Mouse (Mus musculus) spleen, adult 2 months (tissue): ENCODE results near the gene Eri2. TPM values are rescaled to one million over a fixed set of nuclear protein-coding genes. Genes with fewer than 3 reads are reported as not detected.
A peak's percentile ranks its signal among the peaks of the same experiment; 100 is the strongest.
"Not testable (repeated sequence)": the region's sequence is repeated elsewhere in the genome, so short reads cannot be mapped to it uniquely, and the experiment has no call there.

Source experiments
- DNase-seq, 2 experiments: peaks; one replicate each; pipeline versions ENCODE4 v3.0.0 to v3.0.0-alpha.2; 2012 to 2021; ENCODE audit warnings: low spot score in 2 of 2, low read depth in 1 of 2
- H3K27ac ChIP-seq: fragments of 200-500 bp; 2 replicates; pipeline ENCODE4 v1.5.1; 2012; ENCODE audit warnings: low read length, inconsistent platforms; ENCODE audit not compliant: insufficient read depth
- H3K27me3 ChIP-seq: fragments of 200-500 bp; 2 replicates; pipeline ENCODE4 v1.6.1; 2012; ENCODE audit warnings: mild to moderate bottlenecking, moderate library complexity, low read length, inconsistent platforms; ENCODE audit not compliant: control insufficient read depth, insufficient read depth
- H3K36me3 ChIP-seq: fragments of 200-500 bp; 2 replicates; pipeline ENCODE4 v1.6.1; 2012; ENCODE audit warnings: mild to moderate bottlenecking, low read length, inconsistent platforms; ENCODE audit not compliant: control insufficient read depth, insufficient read depth
- H3K4me1 ChIP-seq: fragments of 200-500 bp; 2 replicates; pipeline ENCODE4 v1.6.1; 2011; ENCODE audit warnings: inconsistent platforms; ENCODE audit not compliant: control insufficient read depth, insufficient read depth, insufficient read length
- H3K4me3 ChIP-seq: fragments of 200-500 bp; 2 replicates; pipeline ENCODE4 v1.5.1; 2011; ENCODE audit warnings: mild to moderate bottlenecking, inconsistent platforms; ENCODE audit not compliant: insufficient read depth, insufficient read length; ENCODE audit errors: extremely low read depth
- CTCF ChIP-seq: fragments of 200-500 bp; IDR thresholded peaks from 2 replicates; pipeline ENCODE4 v1.5.1; 2011; ENCODE audit warnings: mild to moderate bottlenecking, inconsistent platforms; ENCODE audit not compliant: insufficient read depth, insufficient read length, insufficient replicate concordance; ENCODE audit errors: extremely low read depth
- POLR2A ChIP-seq: fragments of 200-500 bp; IDR thresholded peaks from 2 replicates; pipeline ENCODE4 v1.6.1; 2011; ENCODE audit warnings: low read depth, low read length, inconsistent platforms
- WGBS: fragments of 180-500 bp; shearing (Covaris S2); methylation state at CpG from one replicate; pipeline ENCODE4 v1.1.7; 2018; 5-methylcytosine and 5-hydroxymethylcytosine counted together
- polyA plus RNA-seq: library from polyadenylated mRNA; depleted of rRNA; stranded (reverse); fragments of >200 nt; gene quantifications from 2 replicates; pipeline ENCODE4 v1.2.3, GENCODE M21; 2012; rRNA removed

Gene Eri2
- polyA plus RNA-seq, 1 experiment: 0.46 TPM

- WGBS: 9% methylated on average over 34 of the region's 34 CpGs
- Histone ChIP-seq H3K36me3 (no peaks in the 10 kb centered on the region), H3K4me3 (no peak overlapping the region), H3K27ac (no peak overlapping the region), H3K27me3 (peaks cover 3% of the 10 kb centered on the region; the same call in 1 of the 2 replicates), H3K4me1 (peaks cover 2% of the 10 kb centered on the region; the same call in 1 of the 2 replicates)
- DNase-seq: no peak
- TF ChIP-seq POLR2A: no peak
- TF ChIP-seq CTCF: no peak
Observed at GRCm38 (mm10) chr7:119744321-119744720, 49.5 kb downstream of the Eri2 start.

GRCm38 (mm10) chr7:119739798-119740468 lies 53.9 kb downstream of the Eri2 start:
- DNase-seq, H3K4me3 ChIP-seq, H3K27ac ChIP-seq, H3K4me1 ChIP-seq, H3K27me3 ChIP-seq, H3K36me3 ChIP-seq: not testable (repeated sequence)
- WGBS: 7% methylated on average over 32 of the region's 44 CpGs

- Histone ChIP-seq H3K36me3 (no peaks in the 10 kb centered on the region), H3K27ac (no peak overlapping the region), H3K4me3 (no peak overlapping the region), H3K27me3 (0 out of 2 replicates have a peak, but pooled peaks cover 2% of the 10 kb centered on the region), H3K4me1 (no peaks in the 10 kb centered on the region)
- no peak for TF ChIP-seq CTCF
- no peak for TF ChIP-seq POLR2A
- DNase-seq: no peak
- 85% methylated on average over 2 of the region's 2 CpGs for WGBS
Observed at GRCm38 (mm10) chr7:119738877-119739276, 55.0 kb downstream of the Eri2 start.

- not testable (repeated sequence) for H3K4me1 ChIP-seq, H3K36me3 ChIP-seq, H3K4me3 ChIP-seq, H3K27me3 ChIP-seq, DNase-seq, H3K27ac ChIP-seq
- WGBS: 86% methylated on average over 4 of the region's 4 CpGs
Observed at GRCm38 (mm10) chr7:119731262-119731661, 62.6 kb downstream of the Eri2 start.

- no peak for TF ChIP-seq POLR2A
- no peak for TF ChIP-seq CTCF
- H3K27ac ChIP-seq: no peak overlapping the region
- no peaks in the 10 kb centered on the region for H3K4me1 ChIP-seq
- no peak for DNase-seq
- H3K36me3 ChIP-seq: no peaks in the 10 kb centered on the region
- no peaks in the 10 kb centered on the region for H3K27me3 ChIP-seq
- WGBS: 64% methylated on average over 2 of the region's 2 CpGs
- H3K4me3 ChIP-seq: no peak overlapping the region
Observed at GRCm38 (mm10) chr7:119727621-119728020, 66.2 kb downstream of the Eri2 start.

- no peaks in the 10 kb centered on the region for H3K27me3 ChIP-seq
- peak overlapping the region; percentile 72 for H3K4me3 ChIP-seq
- DNase-seq: no peak
- WGBS: 14% methylated on average over 8 of the region's 8 CpGs
- no peaks in the 10 kb centered on the region; the same call in 1 of the 2 replicates for H3K4me1 ChIP-seq
- H3K27ac ChIP-seq: no peak overlapping the region; the same call in 1 of the 2 replicates
- no peak for TF ChIP-seq POLR2A
- TF ChIP-seq CTCF: no peak
- peaks cover 17% of the 10 kb centered on the region for H3K36me3 ChIP-seq
Observed at GRCm38 (mm10) chr7:119720947-119721310, 72.9 kb downstream of the Eri2 start.

GRCm38 (mm10) chr7:119720253-119720946 lies 73.5 kb downstream of the Eri2 start, which contains the start of gene Thumpd1:
TSS of gene Thumpd1 (minus strand) at chr7:119720798.
- Histone ChIP-seq H3K4me3 (peak within 1 kb of the TSS; percentile 72), H3K27me3 (no peaks in the 10 kb centered on the region), H3K4me1 (no peaks in the 10 kb centered on the region; the same call in 1 of the 2 replicates), H3K36me3 (peaks cover 17% of the 10 kb centered on the region), H3K27ac (peak within 1 kb of the TSS; percentile 10)
- TF ChIP-seq CTCF (peak; percentile 31; the same call in 1 of the 2 replicates), POLR2A (no peak)
- under 1% methylated on average over 60 of the region's 60 CpGs for WGBS
- DNase-seq: peak; percentile 78 to 88

Other genes with a start within 250 kb of the Eri2 start
- 0.53 TPM in 1 of 2 replicates, not detected in the other for gene Acsm2, start 239.7 kb downstream of the Eri2 start, polyA plus RNA-seq
- not detected in 2 replicates for gene Acsm1, start 187.0 kb downstream of the Eri2 start, polyA plus RNA-seq
- not detected in 2 replicates for gene Acsm4, start 104.0 kb downstream of the Eri2 start, polyA plus RNA-seq
- 8.1 and 13.9 TPM in 2 replicates for gene Thumpd1, start 73.3 kb downstream of the Eri2 start, polyA plus RNA-seq
- gene Acsm3, start 33.1 kb downstream of the Eri2 start, polyA plus RNA-seq: not detected in 2 replicates
- gene Rexo5, start 52 bp downstream of the Eri2 start, polyA plus RNA-seq: 2.0 and 2.4 TPM in 2 replicates
- 0.49 and 0.80 TPM in 2 replicates for gene Lyrm1, start 101.8 kb upstream of the Eri2 start, polyA plus RNA-seq
- gene Dcun1d3, start 102.2 kb upstream of the Eri2 start, polyA plus RNA-seq: 3.1 and 3.8 TPM in 2 replicates